Mouse (Mus musculus): ENCODE data around the gene C9.
A peak's percentile ranks its signal among the peaks of the same experiment; 100 is the strongest.

Gene C9

GRCm38 (mm10) chr15:6445135-6445534 is at the start of gene C9:
Gene C9 (plus strand): TSS chr15:6445327.
- no peak for DNase-seq (ENCODE audit: low spot score)

GRCm38 (mm10) chr15:6398211-6398610 is 46.9 kb upstream of the C9 start:
- DNase-seq (ENCODE audit: low spot score) = no peak

GRCm38 (mm10) chr15:6398881-6399280 is 46.2 kb upstream of the C9 start:
- no peak for DNase-seq (ENCODE audit: low spot score)

GRCm38 (mm10) chr15:6400115-6400514 is 45.0 kb upstream of the C9 start:
- no peak for DNase-seq (ENCODE audit: low spot score)

- DNase-seq (ENCODE audit: low spot score) = no peak
Measured at GRCm38 (mm10) chr15:6402433-6402832, 42.7 kb upstream of the C9 start.

GRCm38 (mm10) chr15:6404172-6404571 is 41.0 kb upstream of the C9 start:
- DNase-seq (ENCODE audit: low spot score) = no peak

GRCm38 (mm10) chr15:6406771-6407170 is 38.4 kb upstream of the C9 start:
- no peak for DNase-seq (ENCODE audit: low spot score)

GRCm38 (mm10) chr15:6409031-6409430 is 36.1 kb upstream of the C9 start:
- no peak for DNase-seq (ENCODE audit: low spot score)

GRCm38 (mm10) chr15:6410161-6410560 is 35.0 kb upstream of the C9 start:
- DNase-seq (ENCODE audit: low spot score) = no peak

- DNase-seq (ENCODE audit: low spot score) = no peak
Measured at GRCm38 (mm10) chr15:6411334-6411733, 33.8 kb upstream of the C9 start.

- no peak for DNase-seq (ENCODE audit: low spot score)
Measured at GRCm38 (mm10) chr15:6415317-6415716, 29.8 kb upstream of the C9 start.

GRCm38 (mm10) chr15:6431777-6432176 is 13.3 kb upstream of the C9 start:
- no peak for DNase-seq (ENCODE audit: low spot score)

GRCm38 (mm10) chr15:6432411-6432810 is 12.7 kb upstream of the C9 start:
- DNase-seq (ENCODE audit: low spot score) = peak; percentile 6

- no peak for DNase-seq (ENCODE audit: low spot score)
Measured at GRCm38 (mm10) chr15:6435281-6435680, 9.8 kb upstream of the C9 start.

GRCm38 (mm10) chr15:6435773-6436172 is 9.4 kb upstream of the C9 start:
- DNase-seq (ENCODE audit: low spot score) = peak; percentile 49

- DNase-seq (ENCODE audit: low spot score) = no peak
Measured at GRCm38 (mm10) chr15:6438685-6439084, 6.4 kb upstream of the C9 start.

- DNase-seq (ENCODE audit: low spot score) = no peak
Measured at GRCm38 (mm10) chr15:6444452-6444851, 675 bp upstream of the C9 start.

- DNase-seq (ENCODE audit: low spot score) = no peak
Measured at GRCm38 (mm10) chr15:6446181-6446580, 1.1 kb downstream of the C9 start.

- DNase-seq (ENCODE audit: low spot score) = no peak
Measured at GRCm38 (mm10) chr15:6448892-6449291, 3.8 kb downstream of the C9 start.

- no peak for DNase-seq (ENCODE audit: low spot score)
Measured at GRCm38 (mm10) chr15:6454461-6454860, 9.3 kb downstream of the C9 start.

- DNase-seq (ENCODE audit: low spot score) = no peak
Measured at GRCm38 (mm10) chr15:6461381-6461780, 16.3 kb downstream of the C9 start.

GRCm38 (mm10) chr15:6463361-6463923 is 18.3 kb downstream of the C9 start:
- DNase-seq (ENCODE audit: low spot score) = no peak

- no peak for DNase-seq (ENCODE audit: low spot score)
Measured at GRCm38 (mm10) chr15:6466995-6467394, 21.9 kb downstream of the C9 start.

- DNase-seq (ENCODE audit: low spot score) = no peak
Measured at GRCm38 (mm10) chr15:6468845-6469244, 23.7 kb downstream of the C9 start.

- DNase-seq (ENCODE audit: low spot score) = no peak
Measured at GRCm38 (mm10) chr15:6469384-6469783, 24.3 kb downstream of the C9 start.
